Mouse (Mus musculus) C2C12 (cell line): ENCODE measurements around the gene Capn1.

Experiments used
- CEBPB ChIP-seq: IDR thresholded peaks from one replicate; pipeline ENCODE4 v1.6.1; 2011; ENCODE audit warnings: low read depth, mild to moderate bottlenecking, control low read depth, moderate library complexity
- CTCF ChIP-seq: IDR thresholded peaks from one replicate; pipeline ENCODE4 v1.5.1; 2011; ENCODE audit not compliant: control insufficient read depth, insufficient read depth, insufficient read length
- USF1 ChIP-seq: IDR thresholded peaks from one replicate; pipeline ENCODE4 v1.6.1; 2011; ENCODE audit warnings: low read depth, mild to moderate bottlenecking, control low read depth, moderate library complexity

DNA sequence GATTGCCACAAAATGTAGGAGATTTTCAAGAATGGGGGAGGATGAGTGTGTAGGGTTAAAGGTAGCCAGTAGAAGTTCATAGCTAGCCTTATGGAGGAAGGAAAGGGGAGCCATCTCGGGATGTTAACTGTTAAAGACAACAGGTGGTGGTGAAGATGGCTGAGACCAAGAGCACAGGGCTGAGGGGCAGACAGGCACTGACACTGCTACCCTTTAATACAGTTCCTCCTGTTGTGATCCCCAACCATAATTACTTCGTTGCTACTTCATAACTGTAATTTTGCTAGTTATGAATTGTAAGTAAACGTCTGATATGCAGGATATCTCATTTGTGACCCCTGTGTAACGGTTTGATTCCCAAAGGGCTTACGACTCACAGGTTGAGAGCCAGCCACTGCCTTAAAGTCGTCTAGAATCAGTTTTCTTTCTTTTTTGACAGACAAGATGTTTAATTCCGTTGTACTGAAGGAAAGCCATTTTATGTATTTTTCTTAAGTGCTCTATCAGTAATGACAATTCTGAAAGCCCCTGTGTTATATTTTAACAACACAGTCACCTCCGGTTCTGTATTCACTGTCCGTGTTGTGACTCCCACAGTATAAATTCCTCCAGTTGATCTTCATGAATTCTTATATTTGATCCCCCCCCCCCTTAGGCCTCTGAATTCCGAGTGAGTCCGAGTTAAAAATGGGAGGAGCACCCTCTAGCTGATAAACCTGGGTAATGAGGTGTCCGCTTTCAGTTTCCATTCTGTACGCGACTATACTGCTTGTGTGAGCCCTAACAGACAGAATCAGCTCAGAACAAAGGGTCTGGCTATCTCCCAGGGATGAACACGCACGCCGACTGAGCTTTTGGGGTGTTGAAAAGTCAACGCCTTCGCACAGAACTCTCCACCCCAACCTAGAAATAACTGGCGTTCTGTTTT lies 29.9 kb upstream of the Capn1 start:
- TF ChIP-seq CEBPB (no peak), CTCF (no peak), USF1 (no peak)
